Mouse (Mus musculus): ENCODE measurements at regions not wholly inside any gene's neighbourhood (a gene's known extent, or its start where the extent isn't known, plus 50 kb on each side); places are given as distances from the start of the nearest gene placed in this dataset.
A peak's percentile ranks its signal among the peaks of the same experiment; 100 is the strongest.

- Histone ChIP-seq H3K27me3 (ENCODE audit: control insufficient read depth, insufficient read depth, low read length) (no peaks in the 10 kb centered on the region), H3K36me3 (ENCODE audit: control insufficient read depth, insufficient read depth, low read length) (no peaks in the 10 kb centered on the region), H3K4me3 (ENCODE audit: low read depth, low read length) (no peak overlapping the region), H3K9ac (ENCODE audit: low read length) (no peak overlapping the region), H3K9me3 (ENCODE audit: control insufficient read depth, low read length) (no peaks in the 10 kb centered on the region), H3K27ac (ENCODE audit: low read depth, low read length) (no peak overlapping the region), H3K4me2 (ENCODE audit: low read depth) (no peak overlapping the region), H3K4me1 (ENCODE audit: control insufficient read depth, insufficient read depth, low read length) (no peaks in the 10 kb centered on the region)
- no peak for ATAC-seq (ENCODE audit: insufficient read depth, low FRiP score, low TSS enrichment)
- 84% methylated on average over 4 of the region's 4 CpGs for WGBS
- no peak for DNase-seq (ENCODE audit: low spot score)
Measured at GRCm38 (mm10) chr10:102763696-102764095, 251.7 kb downstream of the Rassf9 start.

GRCm38 (mm10) chr10:102762378-102762777 lies 250.4 kb downstream of the Rassf9 start:
- WGBS, result 87% methylated on average over 2 of the region's 2 CpGs
- Histone ChIP-seq H3K36me3 (ENCODE audit: control insufficient read depth, insufficient read depth, low read length) (no peaks in the 10 kb centered on the region), H3K27me3 (ENCODE audit: control insufficient read depth, insufficient read depth, low read length) (no peaks in the 10 kb centered on the region), H3K9ac (ENCODE audit: low read length) (no peak overlapping the region), H3K4me3 (ENCODE audit: low read depth, low read length) (no peak overlapping the region), H3K9me3 (ENCODE audit: control insufficient read depth, low read length) (no peaks in the 10 kb centered on the region), H3K4me1 (ENCODE audit: control insufficient read depth, insufficient read depth, low read length) (no peaks in the 10 kb centered on the region), H3K27ac (ENCODE audit: low read depth, low read length) (no peak overlapping the region), H3K4me2 (ENCODE audit: low read depth) (no peak overlapping the region)
- no peak for ATAC-seq (ENCODE audit: insufficient read depth, low FRiP score, low TSS enrichment)
- no peak for DNase-seq (ENCODE audit: low spot score)

- Histone ChIP-seq H3K27me3 (ENCODE audit: control insufficient read depth, insufficient read depth, low read length) (no peaks in the 10 kb centered on the region), H3K4me2 (ENCODE audit: low read depth) (no peak overlapping the region), H3K4me3 (ENCODE audit: low read depth, low read length) (no peak overlapping the region), H3K4me1 (ENCODE audit: control insufficient read depth, insufficient read depth, low read length) (no peaks in the 10 kb centered on the region), H3K36me3 (ENCODE audit: control insufficient read depth, insufficient read depth, low read length) (no peaks in the 10 kb centered on the region), H3K9me3 (ENCODE audit: control insufficient read depth, low read length) (no peaks in the 10 kb centered on the region), H3K9ac (ENCODE audit: low read length) (no peak overlapping the region), H3K27ac (ENCODE audit: low read depth, low read length) (no peak overlapping the region)
- 65% methylated on average over 3 of the region's 3 CpGs for WGBS
- ATAC-seq (ENCODE audit: insufficient read depth, low FRiP score, low TSS enrichment) (no peak), DNase-seq (ENCODE audit: low spot score) (no peak)
Measured at GRCm38 (mm10) chr10:102735207-102735606, 223.2 kb downstream of the Rassf9 start.

- H3K4me3 ChIP-seq (ENCODE audit: low read depth, low read length), result no peak overlapping the region
- H3K27ac ChIP-seq (ENCODE audit: low read depth, low read length), result no peak overlapping the region
- DNase-seq (ENCODE audit: low spot score), result no peak
- no peaks in the 10 kb centered on the region for H3K9me3 ChIP-seq (ENCODE audit: control insufficient read depth, low read length)
- WGBS, result 90% methylated on average over 6 of the region's 6 CpGs
- no peak overlapping the region for H3K4me2 ChIP-seq (ENCODE audit: low read depth)
- no peak overlapping the region for H3K9ac ChIP-seq (ENCODE audit: low read length)
- H3K4me1 ChIP-seq (ENCODE audit: control insufficient read depth, insufficient read depth, low read length), result no peaks in the 10 kb centered on the region
- ATAC-seq (ENCODE audit: insufficient read depth, low FRiP score, low TSS enrichment), result no peak
- H3K36me3 ChIP-seq (ENCODE audit: control insufficient read depth, insufficient read depth, low read length), result no peaks in the 10 kb centered on the region
- H3K27me3 ChIP-seq (ENCODE audit: control insufficient read depth, insufficient read depth, low read length), result no peaks in the 10 kb centered on the region
Measured at GRCm38 (mm10) chr10:102732420-102732819, 220.4 kb downstream of the Rassf9 start.

DNA sequence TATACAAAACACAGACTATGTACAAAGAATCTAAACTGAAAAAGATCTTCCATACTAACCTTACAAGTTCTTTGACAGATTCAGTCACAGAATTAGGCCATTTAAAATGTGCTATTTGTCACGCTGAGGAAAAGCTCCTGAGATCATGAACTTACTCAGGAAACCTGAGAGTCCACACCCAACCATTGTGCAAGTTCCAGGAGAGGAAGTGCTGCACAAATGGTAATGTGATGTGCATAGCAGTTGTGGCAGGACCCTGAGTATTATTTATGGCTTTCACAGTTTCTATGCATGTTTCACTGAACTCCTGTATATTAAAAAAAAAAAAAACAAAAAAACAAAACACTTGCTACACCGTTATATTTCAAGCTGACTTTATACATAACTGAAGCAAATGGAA lies 200.2 kb downstream of the Rassf9 start:
- no peak for DNase-seq (ENCODE audit: low spot score)

DNA sequence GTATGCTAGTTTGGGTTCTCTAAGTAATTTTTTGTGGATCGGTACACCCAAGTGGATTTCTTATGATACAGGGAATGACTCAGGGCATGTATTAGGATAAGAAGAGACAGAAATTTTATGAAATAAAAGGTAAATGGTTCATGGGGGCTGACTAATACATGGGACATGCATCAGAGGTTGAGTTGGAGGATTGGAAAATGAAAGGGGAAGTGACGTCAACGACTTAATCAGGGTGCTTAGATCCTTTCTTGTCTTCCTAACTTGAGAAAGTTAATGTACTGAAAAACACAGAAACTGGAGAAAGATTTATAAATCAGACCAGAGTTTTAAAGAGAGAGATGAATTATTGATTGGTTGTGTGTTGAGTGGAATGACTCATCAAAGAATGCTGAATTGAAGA lies 193.8 kb downstream of the Rassf9 start:
- H3K9me3 ChIP-seq (ENCODE audit: control insufficient read depth, low read length), result no peaks in the 10 kb centered on the region
- no peak overlapping the region for H3K27ac ChIP-seq (ENCODE audit: low read depth, low read length)
- no peak overlapping the region for H3K4me2 ChIP-seq (ENCODE audit: low read depth)
- DNase-seq (ENCODE audit: low spot score) (no peak), ATAC-seq (ENCODE audit: insufficient read depth, low FRiP score, low TSS enrichment) (no peak)
- no peak overlapping the region for H3K9ac ChIP-seq (ENCODE audit: low read length)
- no peaks in the 10 kb centered on the region for H3K4me1 ChIP-seq (ENCODE audit: control insufficient read depth, insufficient read depth, low read length)
- H3K36me3 ChIP-seq (ENCODE audit: control insufficient read depth, insufficient read depth, low read length), result no peaks in the 10 kb centered on the region
- no peaks in the 10 kb centered on the region for H3K27me3 ChIP-seq (ENCODE audit: control insufficient read depth, insufficient read depth, low read length)
- WGBS, result 98% methylated on average over 3 of the region's 3 CpGs
- no peak overlapping the region for H3K4me3 ChIP-seq (ENCODE audit: low read depth, low read length)

More for the DNA sequence above, 200.2 kb downstream of the Rassf9 start:
- no peak overlapping the region for H3K27ac ChIP-seq (ENCODE audit: low read depth, low read length)
- no peaks in the 10 kb centered on the region for H3K27me3 ChIP-seq (ENCODE audit: control insufficient read depth, insufficient read depth, low read length)
- H3K4me3 ChIP-seq (ENCODE audit: low read depth, low read length), result no peak overlapping the region
- H3K4me2 ChIP-seq (ENCODE audit: low read depth), result no peak overlapping the region
- no peaks in the 10 kb centered on the region for H3K9me3 ChIP-seq (ENCODE audit: control insufficient read depth, low read length)
- H3K9ac ChIP-seq (ENCODE audit: low read length), result no peak overlapping the region
- H3K36me3 ChIP-seq (ENCODE audit: control insufficient read depth, insufficient read depth, low read length), result no peaks in the 10 kb centered on the region
- no peaks in the 10 kb centered on the region for H3K4me1 ChIP-seq (ENCODE audit: control insufficient read depth, insufficient read depth, low read length)
- WGBS, result 68% methylated on average over 2 of the region's 2 CpGs
- no peak for ATAC-seq (ENCODE audit: insufficient read depth, low FRiP score, low TSS enrichment)

- no peak overlapping the region for H3K9ac ChIP-seq (ENCODE audit: low read length)
Measured at GRCm38 (mm10) chr10:102694810-102695209, 182.8 kb downstream of the Rassf9 start.

GRCm38 (mm10) chr10:102689966-102690365 lies 177.9 kb downstream of the Rassf9 start:
- Histone ChIP-seq H3K9me3 (ENCODE audit: control insufficient read depth, low read length) (no peaks in the 10 kb centered on the region), H3K4me3 (ENCODE audit: low read depth, low read length) (no peak overlapping the region), H3K4me2 (ENCODE audit: low read depth) (no peak overlapping the region), H3K27me3 (ENCODE audit: control insufficient read depth, insufficient read depth, low read length) (no peaks in the 10 kb centered on the region), H3K27ac (ENCODE audit: low read depth, low read length) (no peak overlapping the region), H3K36me3 (ENCODE audit: control insufficient read depth, insufficient read depth, low read length) (no peaks in the 10 kb centered on the region), H3K9ac (ENCODE audit: low read length) (no peak overlapping the region), H3K4me1 (ENCODE audit: control insufficient read depth, insufficient read depth, low read length) (no peaks in the 10 kb centered on the region)
- 62% methylated on average over 1 of the region's 1 CpGs for WGBS
- no peak for ATAC-seq (ENCODE audit: insufficient read depth, low FRiP score, low TSS enrichment)
- DNase-seq (ENCODE audit: low spot score), result no peak

More at GRCm38 (mm10) chr10:102694810-102695209, 182.8 kb downstream of the Rassf9 start:
- Histone ChIP-seq H3K9me3 (ENCODE audit: control insufficient read depth, low read length) (no peaks in the 10 kb centered on the region), H3K4me1 (ENCODE audit: control insufficient read depth, insufficient read depth, low read length) (no peaks in the 10 kb centered on the region), H3K27me3 (ENCODE audit: control insufficient read depth, insufficient read depth, low read length) (no peaks in the 10 kb centered on the region), H3K4me2 (ENCODE audit: low read depth) (no peak overlapping the region), H3K4me3 (ENCODE audit: low read depth, low read length) (no peak overlapping the region), H3K27ac (ENCODE audit: low read depth, low read length) (no peak overlapping the region), H3K36me3 (ENCODE audit: control insufficient read depth, insufficient read depth, low read length) (no peaks in the 10 kb centered on the region)
- 0 out of 2 replicates have a peak, but pooled peaks have one; percentile 52 for ATAC-seq (ENCODE audit: insufficient read depth, low FRiP score, low TSS enrichment)
- no peak for DNase-seq (ENCODE audit: low spot score)
- WGBS, result 71% methylated on average over 2 of the region's 2 CpGs

- no peaks in the 10 kb centered on the region for H3K4me1 ChIP-seq (ENCODE audit: control insufficient read depth, insufficient read depth, low read length)
- 80% methylated on average over 14 of the region's 14 CpGs for WGBS
- no peak overlapping the region for H3K27ac ChIP-seq (ENCODE audit: low read depth, low read length)
- DNase-seq (ENCODE audit: low spot score), result no peak
- H3K4me2 ChIP-seq (ENCODE audit: low read depth), result no peak overlapping the region
- H3K4me3 ChIP-seq (ENCODE audit: low read depth, low read length), result no peak overlapping the region
- no peaks in the 10 kb centered on the region for H3K36me3 ChIP-seq (ENCODE audit: control insufficient read depth, insufficient read depth, low read length)
- H3K9ac ChIP-seq (ENCODE audit: low read length), result no peak overlapping the region
- no peaks in the 10 kb centered on the region for H3K9me3 ChIP-seq (ENCODE audit: control insufficient read depth, low read length)
- ATAC-seq (ENCODE audit: insufficient read depth, low FRiP score, low TSS enrichment), result no peak
- H3K27me3 ChIP-seq (ENCODE audit: control insufficient read depth, insufficient read depth, low read length), result no peaks in the 10 kb centered on the region
Measured at GRCm38 (mm10) chr10:102686667-102687397, 174.8 kb downstream of the Rassf9 start.
